Mouse (Mus musculus): ENCODE measurements at regions not wholly inside any gene's neighbourhood (a gene's known extent, or its start where the extent isn't known, plus 50 kb on each side); places are given as distances from the start of the nearest gene placed in this dataset.
"Not testable (repeated sequence)": the region's sequence is repeated elsewhere in the genome, so short reads cannot be mapped to it uniquely, and the experiment has no call there.

- TF ChIP-seq ZC3H11A (IDR thresholded peaks at IDR 0.05; ENCODE audit: borderline replicate concordance, low read depth, low read length) (no peak), MAFK (IDR thresholded peaks at IDR 0.05; ENCODE audit: insufficient read depth, low read depth, low read length) (no peak), HCFC1 (IDR thresholded peaks at IDR 0.05; ENCODE audit: borderline replicate concordance, insufficient read depth, low read length) (no peak), CHD2 (IDR thresholded peaks at IDR 0.05; ENCODE audit: low read depth, low read length) (no peak), ZNF384 (IDR thresholded peaks at IDR 0.05; ENCODE audit: low read depth, low read length) (no peak)
- Histone ChIP-seq H3K27ac (ENCODE audit: insufficient read depth, low read depth, low read length, poor library complexity, severe bottlenecking) (no peak overlapping the region), H3K9me3 (ENCODE audit: control insufficient read depth, insufficient read depth, low read depth, low read length) (no peaks in the 10 kb centered on the region), H3K4me3 (ENCODE audit: insufficient read depth in 1 of 2, low read depth in 1 of 2, low read length in 2 of 2, poor library complexity in 1 of 2, severe bottlenecking in 1 of 2) (no peak overlapping the region), H3K36me3 (ENCODE audit: control insufficient read depth, insufficient read depth, low read length, poor library complexity, severe bottlenecking) (no peaks in the 10 kb centered on the region), H3K9ac (ENCODE audit: insufficient read depth, low read depth, low read length, poor library complexity, severe bottlenecking) (no peak overlapping the region), H3K4me1 (ENCODE audit: control insufficient read depth in 2 of 2, insufficient read depth in 2 of 2, low read length in 2 of 2, poor library complexity in 1 of 2) (no peaks in the 10 kb centered on the region)
- in situ Hi-C loops (cut with MboI; ENCODE audit: low sequenced_read_pairs in 2 of 2, unreplicated experiment in 2 of 2), result loop anchor here in 1 of 2 experiments (10.0 kb wide), 1 partner anchor 155 kb away; no protein-coding TSS in a partner anchor
- DNase-seq (ENCODE audit: low read depth, low spot score), result no peak
These were observed 261.5 kb downstream of the Lpin1 start for GRCm38 (mm10) chr12:16349310-16349709.

- H3K27ac ChIP-seq (ENCODE audit: insufficient read depth, low read depth, low read length, poor library complexity, severe bottlenecking), result no peak overlapping the region
- no peak for DNase-seq (ENCODE audit: low read depth, low spot score)
- no peak overlapping the region for H3K9ac ChIP-seq (ENCODE audit: insufficient read depth, low read depth, low read length, poor library complexity, severe bottlenecking)
- no peak for TF ChIP-seq ZNF384 (IDR thresholded peaks at IDR 0.05; ENCODE audit: low read depth, low read length)
- no peak for TF ChIP-seq MAFK (IDR thresholded peaks at IDR 0.05; ENCODE audit: insufficient read depth, low read depth, low read length)
- no peak for TF ChIP-seq HCFC1 (IDR thresholded peaks at IDR 0.05; ENCODE audit: borderline replicate concordance, insufficient read depth, low read length)
- no peak for TF ChIP-seq CHD2 (IDR thresholded peaks at IDR 0.05; ENCODE audit: low read depth, low read length)
- no peak for TF ChIP-seq ZC3H11A (IDR thresholded peaks at IDR 0.05; ENCODE audit: borderline replicate concordance, low read depth, low read length)
- no peaks in the 10 kb centered on the region for H3K9me3 ChIP-seq (ENCODE audit: control insufficient read depth, insufficient read depth, low read depth, low read length)
- in situ Hi-C loops (cut with MboI; ENCODE audit: low sequenced_read_pairs in 2 of 2, unreplicated experiment in 2 of 2), result loop anchor here in 1 of 2 experiments (10.0 kb wide), 1 partner anchor 161 kb away; no protein-coding TSS in a partner anchor
- 0 out of 4 replicates have a peak, but pooled peaks cover 0 to 2% of the 10 kb centered on the region in 2 experiments for H3K4me1 ChIP-seq (ENCODE audit: control insufficient read depth in 2 of 2, insufficient read depth in 2 of 2, low read length in 2 of 2, poor library complexity in 1 of 2)
- H3K36me3 ChIP-seq (ENCODE audit: control insufficient read depth, insufficient read depth, low read length, poor library complexity, severe bottlenecking), result no peaks in the 10 kb centered on the region
- H3K4me3 ChIP-seq (ENCODE audit: insufficient read depth in 1 of 2, low read depth in 1 of 2, low read length in 2 of 2, poor library complexity in 1 of 2, severe bottlenecking in 1 of 2), result no peak overlapping the region
These were observed 266.7 kb downstream of the Lpin1 start for GRCm38 (mm10) chr12:16344021-16344420.

GRCm38 (mm10) chr12:16342030-16342429 is 268.7 kb downstream of the Lpin1 start:
- H3K4me1 ChIP-seq (ENCODE audit: control insufficient read depth in 2 of 2, insufficient read depth in 2 of 2, low read length in 2 of 2, poor library complexity in 1 of 2); H3K4me3 ChIP-seq (ENCODE audit: insufficient read depth in 1 of 2, low read depth in 1 of 2, low read length in 2 of 2, poor library complexity in 1 of 2, severe bottlenecking in 1 of 2); H3K9ac ChIP-seq (ENCODE audit: insufficient read depth, low read depth, low read length, poor library complexity, severe bottlenecking); H3K27ac ChIP-seq (ENCODE audit: insufficient read depth, low read depth, low read length, poor library complexity, severe bottlenecking); H3K9me3 ChIP-seq (ENCODE audit: control insufficient read depth, insufficient read depth, low read depth, low read length); H3K36me3 ChIP-seq (ENCODE audit: control insufficient read depth, insufficient read depth, low read length, poor library complexity, severe bottlenecking): not testable (repeated sequence)
- DNase-seq (ENCODE audit: low read depth, low spot score), result peak; percentile 25
- peak; percentile 75; the same call in 1 of the 2 replicates for TF ChIP-seq ZC3H11A (IDR thresholded peaks at IDR 0.05; ENCODE audit: borderline replicate concordance, low read depth, low read length)
- in situ Hi-C loops (cut with MboI; ENCODE audit: low sequenced_read_pairs in 2 of 2, unreplicated experiment in 2 of 2), result loop anchor here in 1 of 2 experiments (10.0 kb wide), 1 partner anchor 163 kb away; no protein-coding TSS in a partner anchor

GRCm38 (mm10) chr12:16331456-16331855 is 279.3 kb downstream of the Lpin1 start:
- no peak for DNase-seq (ENCODE audit: low read depth, low spot score)
- H3K4me3 ChIP-seq (ENCODE audit: insufficient read depth in 1 of 2, low read depth in 1 of 2, low read length in 2 of 2, poor library complexity in 1 of 2, severe bottlenecking in 1 of 2), result no peak overlapping the region
- H3K27ac ChIP-seq (ENCODE audit: insufficient read depth, low read depth, low read length, poor library complexity, severe bottlenecking), result no peak overlapping the region
- no peak overlapping the region for H3K9ac ChIP-seq (ENCODE audit: insufficient read depth, low read depth, low read length, poor library complexity, severe bottlenecking)
- in situ Hi-C loops (cut with MboI; ENCODE audit: low sequenced_read_pairs in 2 of 2, unreplicated experiment in 2 of 2), result no loop called here
- H3K4me1 ChIP-seq (ENCODE audit: control insufficient read depth in 2 of 2, insufficient read depth in 2 of 2, low read length in 2 of 2, poor library complexity in 1 of 2), result no peaks in the 10 kb centered on the region
- TF ChIP-seq ZNF384 (IDR thresholded peaks at IDR 0.05; ENCODE audit: low read depth, low read length), result no peak
- no peak for TF ChIP-seq ZC3H11A (IDR thresholded peaks at IDR 0.05; ENCODE audit: borderline replicate concordance, low read depth, low read length)
- no peak for TF ChIP-seq CHD2 (IDR thresholded peaks at IDR 0.05; ENCODE audit: low read depth, low read length)
- no peak for TF ChIP-seq MAFK (IDR thresholded peaks at IDR 0.05; ENCODE audit: insufficient read depth, low read depth, low read length)
- TF ChIP-seq HCFC1 (IDR thresholded peaks at IDR 0.05; ENCODE audit: borderline replicate concordance, insufficient read depth, low read length), result no peak
- H3K36me3 ChIP-seq (ENCODE audit: control insufficient read depth, insufficient read depth, low read length, poor library complexity, severe bottlenecking), result no peaks in the 10 kb centered on the region
- H3K9me3 ChIP-seq (ENCODE audit: control insufficient read depth, insufficient read depth, low read depth, low read length), result no peaks in the 10 kb centered on the region

- Histone ChIP-seq H3K4me1 (ENCODE audit: control insufficient read depth in 2 of 2, insufficient read depth in 2 of 2, low read length in 2 of 2, poor library complexity in 1 of 2) (no peaks in the 10 kb centered on the region), H3K27ac (ENCODE audit: insufficient read depth, low read depth, low read length, poor library complexity, severe bottlenecking) (no peak overlapping the region), H3K9me3 (ENCODE audit: control insufficient read depth, insufficient read depth, low read depth, low read length) (no peaks in the 10 kb centered on the region), H3K36me3 (ENCODE audit: control insufficient read depth, insufficient read depth, low read length, poor library complexity, severe bottlenecking) (no peaks in the 10 kb centered on the region), H3K9ac (ENCODE audit: insufficient read depth, low read depth, low read length, poor library complexity, severe bottlenecking) (no peak overlapping the region), H3K4me3 (ENCODE audit: insufficient read depth in 1 of 2, low read depth in 1 of 2, low read length in 2 of 2, poor library complexity in 1 of 2, severe bottlenecking in 1 of 2) (no peak overlapping the region)
- no peak for DNase-seq (ENCODE audit: low read depth, low spot score)
- in situ Hi-C loops (cut with MboI; ENCODE audit: low sequenced_read_pairs in 2 of 2, unreplicated experiment in 2 of 2), result no loop called here
- no peak for TF ChIP-seq ZNF384 (IDR thresholded peaks at IDR 0.05; ENCODE audit: low read depth, low read length)
- TF ChIP-seq MAFK (IDR thresholded peaks at IDR 0.05; ENCODE audit: insufficient read depth, low read depth, low read length), result no peak
- TF ChIP-seq HCFC1 (IDR thresholded peaks at IDR 0.05; ENCODE audit: borderline replicate concordance, insufficient read depth, low read length), result no peak
- no peak for TF ChIP-seq ZC3H11A (IDR thresholded peaks at IDR 0.05; ENCODE audit: borderline replicate concordance, low read depth, low read length)
- TF ChIP-seq CHD2 (IDR thresholded peaks at IDR 0.05; ENCODE audit: low read depth, low read length), result no peak
These were observed 281.6 kb downstream of the Lpin1 start for GRCm38 (mm10) chr12:16329129-16329528.

Measured in ES-E14 (cell line).